Mouse (Mus musculus) kidney, postnatal 25 days (tissue): ENCODE measurements around the gene Psmb7.

Experiments
- DNase-seq, 2 experiments: peaks; one replicate each; pipeline ENCODE4 v3.0.0; 2021; ENCODE audit warnings: mixed read lengths in 2 of 2

Gene Psmb7

DNA sequence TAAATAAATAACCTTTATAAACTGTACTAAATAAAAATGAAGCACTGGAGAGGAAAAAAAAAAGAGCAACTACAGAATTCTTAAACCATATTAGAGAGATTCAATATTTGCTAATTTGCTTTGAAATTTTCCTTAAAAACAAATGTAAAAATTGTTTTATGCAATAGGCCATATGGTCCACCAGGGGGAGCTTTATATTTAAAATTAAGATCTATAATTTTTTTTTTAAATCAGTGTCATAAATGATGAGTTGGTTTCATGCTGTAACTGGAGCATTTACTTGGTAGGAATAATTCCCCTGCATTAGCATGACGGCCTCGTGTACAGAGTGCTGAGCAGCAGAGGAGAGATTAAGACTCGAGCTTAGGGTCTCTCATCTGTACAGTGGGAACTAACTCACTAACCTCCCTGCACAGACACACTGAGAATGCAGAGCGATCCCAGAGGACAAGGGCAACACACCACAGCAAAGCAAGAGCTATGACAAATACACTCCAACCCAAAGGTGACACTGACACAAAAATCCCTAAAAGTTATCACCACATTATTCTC lies 6.1 kb downstream of the Psmb7 start:
- DNase-seq = no peak

DNA sequence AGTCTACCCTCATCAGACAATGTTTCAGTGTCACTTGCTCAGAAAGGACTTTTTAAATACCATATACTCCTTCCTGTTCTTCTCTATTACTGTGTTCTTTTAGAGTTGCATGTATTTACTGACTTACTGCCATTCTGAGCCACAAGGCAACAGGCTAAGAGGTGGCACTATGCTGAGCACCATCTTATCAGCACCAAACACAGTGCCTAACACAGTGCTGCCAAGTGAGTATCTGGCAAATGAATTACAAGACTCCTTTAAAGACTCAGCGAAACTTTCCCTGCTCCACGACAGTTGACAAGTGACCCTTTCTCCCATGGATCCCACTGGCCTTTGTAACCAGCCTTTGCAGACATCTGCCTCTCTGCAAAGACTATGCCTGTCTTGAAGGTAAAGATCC lies 13.3 kb downstream of the Psmb7 start:
- no peak for DNase-seq

DNA sequence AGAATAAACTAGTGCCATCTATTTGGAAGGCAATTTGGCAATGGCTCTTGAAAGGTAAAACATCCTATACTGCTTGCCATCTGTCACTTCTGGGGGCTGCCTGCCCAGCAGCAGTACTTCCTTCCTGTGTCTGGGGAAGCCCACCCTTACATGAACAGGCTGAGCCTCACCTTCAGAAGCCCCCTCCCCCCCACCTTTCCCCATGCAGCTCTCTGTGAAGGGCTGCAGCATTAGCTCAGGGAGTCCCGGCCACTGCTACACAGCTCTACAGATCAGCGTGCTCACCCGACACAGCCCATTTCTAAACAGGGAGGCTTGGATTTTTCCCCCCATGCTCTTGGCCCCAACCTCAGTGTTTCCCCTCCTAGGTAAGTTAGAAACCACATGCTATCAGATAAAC lies 14.4 kb downstream of the Psmb7 start:
- DNase-seq = no peak

DNA sequence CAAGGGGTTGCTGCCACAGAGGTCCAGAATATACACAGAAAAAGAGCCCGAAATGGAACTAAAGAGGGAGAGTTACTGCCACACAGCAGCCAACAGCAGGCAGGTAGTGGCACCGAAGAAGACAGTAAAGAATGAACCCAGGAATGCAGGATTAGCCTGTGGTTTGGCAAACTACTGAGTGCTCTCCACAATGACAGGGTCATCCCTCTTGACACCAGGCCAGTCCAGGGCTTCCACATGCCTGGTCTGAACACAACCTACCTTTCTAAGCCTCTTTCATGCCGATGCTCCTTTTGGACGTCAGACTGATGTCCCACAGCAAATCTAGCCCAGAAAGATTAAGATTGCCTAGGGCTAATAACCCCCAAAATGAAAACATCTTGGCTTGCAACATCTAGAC lies 15.1 kb downstream of the Psmb7 start:
- no peak for DNase-seq

DNA sequence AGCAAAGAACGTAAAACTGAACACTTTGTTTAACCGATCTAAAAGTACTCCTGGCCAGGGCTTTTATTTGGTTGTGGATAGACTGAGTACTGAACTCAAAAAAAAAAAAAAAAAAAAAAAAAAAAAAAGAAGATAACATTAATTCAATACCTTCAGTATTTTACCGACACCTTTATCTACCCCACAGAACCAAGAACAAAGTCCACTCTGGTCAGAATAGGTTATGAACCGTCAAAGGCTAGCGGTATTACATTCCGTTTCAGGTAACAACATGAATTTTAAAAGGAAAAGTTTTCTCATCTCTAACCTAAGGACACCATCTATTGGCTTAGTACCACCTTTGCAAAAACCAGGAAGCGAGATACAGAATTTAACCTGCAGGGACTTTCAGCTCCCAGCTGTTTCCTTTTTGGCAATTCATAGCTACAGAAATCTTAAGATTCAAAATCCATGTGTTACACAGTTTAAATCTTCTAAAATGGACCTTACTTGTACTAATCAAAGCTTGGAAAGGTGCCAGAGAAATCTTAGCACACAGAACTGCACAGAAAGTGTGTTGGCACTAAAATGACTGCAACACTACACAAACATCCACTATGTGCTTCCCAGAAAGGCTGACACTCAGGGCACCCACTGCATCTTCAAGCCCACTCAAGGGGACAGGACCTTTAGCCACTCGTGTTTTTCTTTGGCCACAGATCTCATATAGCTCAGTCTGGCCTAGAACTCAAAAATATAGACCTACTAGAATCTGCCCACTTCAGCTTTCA lies 19.9 kb downstream of the Psmb7 start:
- DNase-seq = no peak

DNA sequence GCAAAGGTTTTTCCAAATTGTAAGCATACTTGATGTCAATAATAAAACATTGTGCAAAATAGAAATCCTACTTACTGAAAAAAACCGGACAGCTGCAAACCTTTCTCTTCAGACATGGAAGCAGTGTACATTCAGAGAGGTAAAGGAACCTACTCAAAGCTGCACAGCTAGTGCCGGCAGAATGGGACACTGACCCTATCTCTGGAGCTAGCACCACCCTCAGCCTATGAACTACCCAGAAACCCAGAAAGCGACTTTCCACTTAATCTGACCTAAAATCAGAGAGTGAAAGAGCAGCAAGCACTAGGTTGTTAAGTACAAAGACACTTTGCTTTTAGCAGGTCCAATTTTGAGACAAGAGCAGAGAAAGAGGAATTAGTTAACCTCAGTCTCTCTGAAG lies 20.5 kb downstream of the Psmb7 start:
- no peak for DNase-seq

DNA sequence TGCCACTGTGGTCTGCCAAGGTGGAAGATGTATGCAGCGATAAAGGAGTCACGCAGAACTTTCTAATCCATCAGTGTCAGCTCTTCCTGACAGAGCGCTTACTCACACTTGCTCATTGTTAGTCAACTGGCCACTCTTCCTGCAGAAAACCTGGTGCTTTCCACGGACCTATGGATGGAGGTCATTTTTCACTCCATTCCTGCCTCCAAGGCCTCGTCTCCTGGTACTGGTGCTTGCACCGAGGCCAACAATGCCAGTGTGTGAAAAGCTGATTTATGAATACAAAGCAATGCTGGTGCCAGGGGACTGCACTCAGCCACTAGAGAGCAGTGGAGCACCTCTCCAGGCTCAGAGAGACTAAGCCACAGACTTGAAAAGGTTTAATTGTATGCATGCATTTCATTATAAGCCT lies 22.3 kb downstream of the Psmb7 start:
- peak; percentile 23 to 40 for DNase-seq

DNA sequence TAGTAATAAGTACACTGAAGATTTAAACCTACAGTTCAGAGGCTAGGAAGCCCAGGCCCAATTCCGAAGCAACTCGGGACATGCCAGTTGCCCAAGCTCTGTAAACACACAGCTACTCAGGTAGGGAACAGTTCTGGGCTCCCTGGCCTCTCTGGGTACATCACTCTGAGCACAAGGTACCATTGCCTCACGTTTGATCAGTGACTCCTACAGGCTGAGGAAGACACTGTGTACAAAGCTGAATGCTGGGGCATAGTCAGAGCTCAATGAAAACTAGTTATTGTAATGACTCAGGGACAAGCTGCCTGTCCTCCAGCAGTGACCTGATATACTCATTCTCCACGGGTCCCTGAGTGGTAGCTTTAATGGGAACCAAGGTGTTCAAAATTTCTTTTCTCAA lies 22.8 kb downstream of the Psmb7 start:
- no peak for DNase-seq

DNA sequence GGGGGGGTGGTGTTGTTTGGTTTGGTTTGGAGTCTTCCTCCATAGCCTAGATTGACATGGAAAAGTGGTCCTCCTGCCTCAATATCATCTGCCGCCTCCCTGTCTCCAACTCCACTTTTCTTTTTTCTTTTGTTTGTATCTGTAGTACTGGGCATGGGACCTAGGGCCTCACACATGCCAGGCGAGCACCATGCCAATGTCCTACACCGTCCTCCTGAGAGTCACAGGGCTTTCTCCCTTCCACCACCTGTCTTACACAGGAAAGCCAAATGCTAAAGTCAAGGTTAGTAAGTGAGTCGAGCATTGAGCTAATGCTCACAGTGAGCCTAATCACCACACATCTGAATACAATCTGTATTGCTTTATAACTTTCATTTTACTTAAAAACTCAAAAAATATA lies 24.1 kb downstream of the Psmb7 start:
- no peak for DNase-seq

DNA sequence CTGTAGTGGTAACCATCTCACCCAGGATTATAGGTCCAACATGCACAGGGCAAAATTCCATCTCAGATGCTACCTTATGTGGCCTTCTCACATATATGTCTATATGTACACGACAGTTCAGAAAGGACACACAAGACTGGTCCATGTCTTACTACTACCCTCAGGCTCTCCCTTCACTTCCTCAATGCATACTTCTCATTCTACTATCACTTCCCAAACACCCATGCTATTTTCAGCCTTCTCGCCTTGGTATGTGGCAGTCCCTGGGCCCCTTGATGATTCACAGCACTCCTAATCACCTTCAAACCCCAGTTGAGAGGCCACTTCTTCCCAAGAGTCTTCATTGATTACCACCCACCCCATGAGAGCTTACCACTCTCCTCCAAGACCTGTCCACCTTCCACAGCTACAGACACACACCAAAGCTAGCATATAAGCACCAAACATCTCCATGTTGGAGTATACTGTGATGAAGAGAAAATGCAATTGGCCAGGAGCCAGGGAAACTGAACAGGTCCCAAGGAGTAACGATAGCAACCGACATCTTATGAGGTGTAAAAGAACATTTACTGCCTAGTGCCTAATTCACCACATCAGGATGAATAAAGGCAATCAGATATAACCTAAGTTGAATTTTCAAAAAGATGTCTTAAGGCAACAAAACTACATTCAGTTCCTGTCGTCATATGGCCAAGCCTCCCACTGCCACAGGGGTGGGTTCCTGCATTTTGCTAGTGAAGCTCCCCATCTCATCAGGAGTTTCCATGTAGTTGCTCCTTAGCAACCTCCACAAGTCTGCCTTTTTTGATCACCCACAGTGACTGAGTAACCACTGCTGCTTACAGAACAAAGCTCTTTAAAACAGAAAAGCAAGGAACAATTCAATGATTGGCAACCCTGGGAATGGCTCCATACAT lies 26.7 kb downstream of the Psmb7 start:
- DNase-seq = no peak

DNA sequence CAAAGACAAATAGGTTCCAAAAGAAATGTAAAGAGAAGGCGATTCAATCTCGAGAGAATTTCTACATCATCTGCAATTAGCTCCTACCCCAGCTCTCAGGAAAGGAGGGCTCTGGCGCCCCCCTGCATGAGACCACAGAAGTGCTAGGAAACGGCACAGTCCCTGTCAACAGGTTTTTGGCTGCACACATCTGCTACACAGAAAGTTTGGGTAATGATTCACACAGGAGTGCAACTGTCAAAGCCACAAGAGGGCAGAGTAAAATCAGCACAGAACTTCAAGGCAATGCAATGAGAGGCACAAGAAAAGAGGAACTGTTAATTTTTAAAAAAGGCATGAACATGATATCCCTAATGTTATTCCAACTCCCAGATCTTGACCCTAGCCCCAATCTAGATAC lies 27.8 kb downstream of the Psmb7 start:
- DNase-seq = peak; percentile 44 to 55

DNA sequence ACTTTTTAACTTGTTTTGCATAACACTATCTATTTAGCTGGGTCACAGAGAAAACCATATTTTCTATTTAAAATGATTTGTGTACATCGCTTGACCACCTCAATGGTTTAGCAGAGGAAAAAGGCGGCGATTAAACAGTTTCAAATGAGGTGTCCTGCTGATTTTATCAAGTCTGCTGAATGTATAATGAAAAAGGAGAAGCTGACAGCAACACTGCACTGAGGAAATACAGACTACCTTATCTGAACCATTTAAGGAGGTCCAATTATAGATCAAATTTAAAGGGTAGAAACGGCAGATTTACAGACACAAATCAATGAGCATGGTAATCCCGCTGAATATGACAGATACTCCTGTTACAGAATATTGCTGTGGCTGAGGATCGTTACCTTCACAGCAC lies 29.4 kb downstream of the Psmb7 start:
- no peak for DNase-seq

DNA sequence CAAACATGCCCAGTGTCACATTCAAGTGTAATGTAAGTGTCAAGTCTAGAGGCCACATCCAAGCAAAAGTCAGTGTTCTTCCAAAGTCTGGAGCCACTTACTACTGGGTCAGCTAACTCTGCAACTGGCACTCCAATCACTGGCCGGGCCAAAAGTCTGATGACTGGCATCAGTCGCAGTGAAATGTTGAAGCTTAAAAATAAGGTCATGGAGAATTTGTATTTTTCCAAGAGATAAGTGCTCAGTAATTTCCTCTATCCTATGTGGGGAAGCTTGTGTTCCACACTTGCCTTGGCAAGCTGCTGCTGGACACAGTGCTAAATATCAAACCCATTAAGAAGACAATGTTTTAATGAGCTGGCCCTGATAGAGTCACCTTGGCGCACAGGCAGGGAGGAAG lies 30.3 kb downstream of the Psmb7 start:
- DNase-seq = no peak

DNA sequence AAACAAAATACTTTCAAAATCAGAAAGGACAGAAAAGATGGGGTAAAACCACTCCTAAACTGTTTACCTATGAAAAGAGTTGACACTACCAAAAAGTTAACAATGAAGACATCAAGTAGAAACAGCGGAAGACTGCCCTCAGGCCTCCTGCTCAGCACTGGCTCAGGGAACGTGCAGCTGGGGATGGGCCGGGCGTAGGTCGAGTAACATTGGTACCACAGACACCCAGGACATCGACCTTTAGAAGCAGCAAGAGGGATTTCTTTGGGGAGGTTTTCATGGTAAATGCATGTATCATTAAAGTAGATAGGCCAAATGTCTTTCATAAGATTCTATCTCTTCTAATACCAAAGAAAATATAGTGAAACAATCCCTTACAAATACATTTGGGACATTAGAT lies 31.3 kb downstream of the Psmb7 start:
- no peak for DNase-seq

DNA sequence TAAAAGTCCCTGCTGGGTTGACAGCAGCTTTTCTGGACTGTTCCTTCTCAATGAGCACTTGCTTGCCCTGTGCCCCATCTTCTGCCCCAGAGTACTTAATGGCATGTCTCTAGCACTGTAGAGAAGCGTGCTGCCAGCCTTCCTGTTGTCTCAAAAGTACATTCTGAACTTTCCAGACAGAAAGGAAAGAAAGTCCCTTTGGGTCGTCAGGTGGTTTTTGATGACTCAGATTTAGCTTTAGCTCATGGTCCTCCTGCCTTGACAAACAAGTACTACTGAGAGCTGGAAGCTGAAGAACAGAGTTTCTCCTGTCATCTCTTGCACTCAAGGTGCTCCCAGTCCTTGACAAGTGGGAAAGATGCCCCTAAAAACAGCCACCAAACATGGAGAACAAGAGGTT lies 33.7 kb downstream of the Psmb7 start:
- no peak for DNase-seq

DNA sequence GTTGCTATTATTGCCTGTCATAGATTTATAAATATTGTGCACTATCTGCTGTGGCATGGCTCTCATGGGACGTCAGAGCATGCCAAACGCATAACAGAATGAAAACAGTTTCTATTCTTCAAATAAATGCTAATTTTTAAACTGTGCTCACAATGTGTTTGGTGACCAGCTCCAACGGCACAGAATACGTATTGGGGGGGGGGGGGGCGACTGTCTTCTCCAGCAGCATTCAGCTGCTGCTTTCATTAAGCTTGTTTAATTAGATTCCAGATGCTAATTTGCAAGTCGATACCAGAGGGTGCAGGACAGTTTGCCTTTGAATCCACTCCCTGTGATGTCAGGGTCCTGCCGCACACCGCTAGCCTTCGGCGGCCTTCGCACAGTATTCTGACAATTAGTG lies 34.6 kb downstream of the Psmb7 start:
- DNase-seq = no peak

DNA sequence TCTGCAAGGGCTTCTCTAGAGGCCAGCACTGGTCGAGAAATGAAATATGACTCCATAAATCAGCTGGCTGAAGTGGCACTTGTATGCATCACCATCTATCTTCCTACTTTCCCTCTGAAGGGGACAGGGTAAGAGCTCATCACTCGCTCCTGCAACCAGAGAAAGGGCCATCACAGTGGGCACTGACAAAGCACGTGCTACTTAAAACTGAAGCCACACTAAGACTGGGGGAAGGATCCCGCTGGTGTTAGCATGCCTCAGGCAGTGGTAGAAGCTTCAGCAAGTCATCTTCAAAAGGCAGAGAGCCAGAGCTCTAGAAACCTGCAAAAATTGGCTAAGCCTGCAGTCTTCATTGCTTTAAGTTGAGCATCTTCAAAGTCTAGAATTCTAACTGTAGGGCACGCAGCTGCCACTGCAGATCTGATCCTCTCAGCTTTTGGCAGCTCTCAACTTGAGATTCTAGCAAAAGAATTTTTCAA lies 35.0 kb downstream of the Psmb7 start:
- no peak for DNase-seq

DNA sequence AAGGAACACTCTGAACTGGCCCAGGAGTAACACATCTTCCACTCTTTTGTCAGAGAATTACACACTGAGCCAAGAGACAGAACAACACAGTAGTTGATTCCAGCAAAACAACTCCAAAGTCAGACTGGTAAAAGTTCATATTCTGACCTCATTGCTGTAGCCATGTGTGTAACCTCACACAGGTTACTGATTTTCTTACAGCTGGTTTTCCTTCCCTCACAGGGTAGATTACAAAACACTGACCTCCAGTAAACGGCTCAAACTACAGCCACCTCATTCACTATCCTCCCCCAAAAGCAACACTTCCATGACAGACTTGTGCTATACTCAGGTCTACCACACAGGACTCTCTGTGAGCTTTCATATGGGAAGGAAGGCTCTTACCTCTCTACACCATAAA lies 36.2 kb downstream of the Psmb7 start:
- DNase-seq = no peak

DNA sequence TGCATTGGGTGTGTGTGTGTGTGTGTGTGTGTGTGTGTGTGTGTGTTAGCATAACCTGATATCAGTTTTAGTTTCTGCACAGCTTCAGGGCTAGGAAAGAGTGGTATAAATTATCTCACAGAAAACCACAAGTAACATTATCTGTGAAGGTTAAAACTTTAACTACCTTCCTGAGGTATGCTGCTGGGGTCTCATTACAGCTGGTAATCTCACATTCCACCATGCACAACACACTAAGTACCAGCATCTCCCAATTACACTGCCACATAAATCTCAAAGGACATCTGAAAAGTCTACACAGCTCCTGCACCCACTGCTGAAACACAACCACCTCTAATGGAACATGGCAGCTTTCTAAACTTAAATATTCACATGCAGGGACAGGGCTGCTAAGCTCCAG lies 43.0 kb downstream of the Psmb7 start:
- no peak for DNase-seq

DNA sequence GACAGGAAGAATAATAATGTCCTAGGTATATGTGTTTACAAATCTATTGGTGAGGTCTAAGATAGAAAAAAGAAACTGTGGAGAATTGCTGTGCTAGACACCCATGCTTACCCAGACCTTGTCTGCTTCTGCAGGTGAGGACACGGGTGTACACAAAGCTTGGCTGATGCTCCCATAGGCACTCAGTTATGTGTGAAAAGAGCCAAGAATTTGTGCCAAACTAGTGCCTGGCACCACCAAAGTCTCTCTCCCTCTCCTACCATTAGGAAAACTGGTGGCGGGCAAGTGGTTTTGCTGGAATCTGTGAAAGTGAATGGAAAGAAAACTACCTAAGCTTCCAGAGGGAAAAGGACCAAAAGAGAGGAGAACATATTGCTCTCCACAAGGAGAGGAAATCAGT lies 45.5 kb downstream of the Psmb7 start:
- no peak for DNase-seq

DNA sequence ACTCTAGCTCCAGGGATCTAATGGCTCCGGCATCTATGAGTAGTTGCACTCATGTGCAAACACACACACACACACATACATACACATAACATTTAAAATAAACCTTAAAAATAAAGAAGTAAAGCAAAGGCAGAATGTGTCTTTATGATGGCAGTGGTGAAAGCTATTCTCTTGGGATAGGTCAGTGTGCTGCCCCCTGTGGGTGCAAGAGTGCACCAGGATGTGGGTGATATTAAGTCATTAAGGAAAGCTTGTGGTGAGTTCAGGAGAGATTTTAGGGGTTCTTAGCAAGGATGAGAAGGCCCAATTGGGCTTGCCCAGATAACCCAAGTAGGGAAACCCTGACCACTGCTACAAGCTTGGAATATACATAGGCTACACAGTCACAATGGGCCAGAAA lies 46.0 kb downstream of the Psmb7 start:
- DNase-seq = peak in 1 of 2 experiments; percentile 31

DNA sequence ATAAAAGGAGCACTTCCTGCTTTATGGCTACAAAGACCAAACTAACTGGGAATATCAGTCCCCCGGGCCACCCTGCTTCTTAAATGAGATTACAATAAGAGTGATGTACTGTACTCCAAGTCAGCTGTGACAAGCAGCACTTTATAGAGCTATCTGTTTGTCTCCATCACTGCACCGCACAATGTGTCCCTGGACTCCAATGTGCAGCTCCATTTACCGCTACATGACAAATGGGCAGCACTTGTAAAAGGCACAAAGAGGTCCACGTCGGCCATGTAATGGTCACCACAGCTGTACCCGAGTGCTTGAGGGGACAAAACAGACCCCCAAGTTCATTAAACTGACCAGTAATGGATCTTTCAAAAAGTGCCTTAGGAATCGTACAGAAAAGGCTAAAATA lies 49.0 kb downstream of the Psmb7 start:
- DNase-seq = no peak

DNA sequence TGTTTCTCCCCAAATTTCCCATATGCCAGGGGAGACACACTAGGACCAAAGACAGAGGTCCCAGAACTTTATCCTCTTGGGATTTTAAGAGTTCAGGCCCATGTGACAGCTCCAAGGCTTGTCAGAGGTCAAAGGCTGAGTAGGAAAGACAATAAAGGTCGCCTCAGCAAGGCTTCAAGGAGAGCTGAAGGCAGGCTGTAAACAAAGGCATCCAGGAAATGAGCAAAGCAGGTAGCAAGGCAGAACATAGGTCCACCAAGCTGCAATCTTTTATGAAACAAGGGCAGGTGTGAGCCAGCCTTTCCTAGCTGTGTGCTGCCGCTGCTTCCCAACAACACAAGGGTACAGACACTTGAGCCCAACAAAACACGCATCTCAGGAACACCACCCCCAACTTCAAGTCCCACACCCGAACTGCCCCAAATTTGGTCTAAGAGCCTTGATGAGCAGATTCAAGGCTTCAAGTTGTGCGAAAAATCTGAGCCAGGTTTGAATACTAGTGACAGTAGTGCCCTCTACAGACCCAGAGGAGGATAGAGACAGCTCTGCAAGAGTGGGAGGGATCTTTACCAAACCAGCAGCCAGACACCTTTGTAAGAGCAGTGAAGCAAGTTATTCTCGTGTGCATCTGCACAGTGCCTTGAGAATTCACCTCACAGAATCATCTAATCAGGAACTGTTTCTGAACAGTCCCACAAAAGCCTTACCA lies 52.0 kb downstream of the Psmb7 start:
- no peak for DNase-seq
